Mouse (Mus musculus) midbrain, embryonic 14.5 days (tissue): ENCODE data around the gene Grm7. TPM values are rescaled to one million over a fixed set of nuclear protein-coding genes. Genes with fewer than 3 reads are reported as not detected.

ENCODE experiments used
- ATAC-seq: fragments of 200-750 bp; cut with Nextera tagmentation; 2 replicates; pipeline ENCODE4 v1.8.0; 2017; ENCODE audit warnings: moderate number of reproducible peaks, moderate library complexity; ENCODE audit not compliant: low FRiP score, low TSS enrichment
- DNase-seq: peaks from one replicate; pipeline ENCODE4 v3.0.0-alpha.2; 2015
- H3K27ac ChIP-seq: fragments of 300-500 bp; sonication (generic); replicated peaks from 2 replicates; pipeline ENCODE4 v1.5.1; 2014; ENCODE audit warnings: mild to moderate bottlenecking, low read depth, low read length, moderate library complexity
- H3K27me3 ChIP-seq: fragments of 300-500 bp; sonication (generic); 2 replicates; pipeline ENCODE4 v1.6.1; 2014; ENCODE audit warnings: low read length, control low read depth, mixed read lengths; ENCODE audit not compliant: control insufficient read depth, insufficient read depth
- H3K36me3 ChIP-seq: fragments of 300-500 bp; sonication (generic); 2 replicates; pipeline ENCODE4 v1.6.1; 2014; ENCODE audit warnings: low read length, control low read depth; ENCODE audit not compliant: control insufficient read depth, insufficient read depth
- H3K4me1 ChIP-seq: fragments of 300-500 bp; sonication (generic); 2 replicates; pipeline ENCODE4 v1.6.1; 2014; ENCODE audit warnings: mild to moderate bottlenecking, antibody characterized with exemption, low read length, control low read depth; ENCODE audit not compliant: control insufficient read depth, insufficient read depth
- H3K4me2 ChIP-seq: fragments of 300-500 bp; sonication (generic); 2 replicates; pipeline ENCODE4 v1.6.1; 2014; ENCODE audit warnings: mild to moderate bottlenecking, low read length, moderate library complexity
- H3K4me3 ChIP-seq: fragments of 300-500 bp; sonication (generic); replicated peaks from 2 replicates; pipeline ENCODE4 v1.5.1; 2014; ENCODE audit warnings: low read depth, low read length
- H3K9ac ChIP-seq: fragments of 300-500 bp; sonication (generic); replicated peaks from 2 replicates; pipeline ENCODE4 v1.6.1; 2014; ENCODE audit warnings: mild to moderate bottlenecking, low read length, moderate library complexity
- H3K9me3 ChIP-seq: fragments of 300-500 bp; sonication (generic); 2 replicates; pipeline ENCODE4 v1.6.1; 2016; ENCODE audit warnings: low read length, control low read depth, mixed read lengths; ENCODE audit not compliant: control insufficient read depth
- WGBS: fragments of 180-500 bp; shearing (Covaris S2); extraction: QIAGEN DNeasy Blood & Tissue Kit; methylation state at CpG from one replicate; pipeline ENCODE4 v1.1.7; 2014; 5-methylcytosine and 5-hydroxymethylcytosine counted together
- polyA plus RNA-seq: library from polyadenylated mRNA; unstranded; fragments of >200 nt; fragmentation: Nextera tagmentation; extraction: Ambion mirVana; gene quantifications from 2 replicates; pipeline ENCODE4 v1.2.1, GENCODE M21; 2014

The Grm7 gene
- polyA plus RNA-seq, result 18.1 and 18.7 TPM in 2 replicates

GRCm38 (mm10) chr6:110645411-110646361 lies at the start of gene Grm7:
Gene Grm7 (plus strand): TSS chr6:110645581.
- Histone ChIP-seq H3K4me1 (0 out of 2 replicates have a peak, but pooled peaks cover 8% of the 10 kb centered on the region), H3K9ac (peak within 1 kb of the TSS; percentile 74), H3K4me2 (peak within 1 kb of the TSS; percentile 94), H3K27ac (peak within 1 kb of the TSS; percentile 68), H3K36me3 (no peaks in the 10 kb centered on the region), H3K4me3 (peak within 1 kb of the TSS; percentile 66), H3K27me3 (peaks cover 9% of the 10 kb centered on the region), H3K9me3 (no peaks in the 10 kb centered on the region)
- ATAC-seq (peak; percentile 82), DNase-seq (peak; percentile 77)
- WGBS, result under 1% methylated on average over 59 of the region's 65 CpGs

GRCm38 (mm10) chr6:110645041-110645410 lies 355 bp upstream of the Grm7 start:
- DNase-seq (no peak), ATAC-seq (no peak)
- Histone ChIP-seq H3K9ac (peak overlapping the region; percentile 74), H3K27me3 (peaks cover 9% of the 10 kb centered on the region), H3K4me2 (peak overlapping the region; percentile 94), H3K9me3 (no peaks in the 10 kb centered on the region), H3K36me3 (no peaks in the 10 kb centered on the region), H3K27ac (peak overlapping the region; percentile 68), H3K4me1 (0 out of 2 replicates have a peak, but pooled peaks cover 8% of the 10 kb centered on the region), H3K4me3 (peak overlapping the region; percentile 66)
- WGBS, result 3% methylated on average over 7 of the region's 7 CpGs

GRCm38 (mm10) chr6:110646901-110647300 lies 1.5 kb downstream of the Grm7 start:
- no peaks in the 10 kb centered on the region for H3K9me3 ChIP-seq
- no peaks in the 10 kb centered on the region for H3K36me3 ChIP-seq
- H3K27ac ChIP-seq, result no peak overlapping the region
- peaks cover 9% of the 10 kb centered on the region for H3K27me3 ChIP-seq
- 0 out of 2 replicates have a peak, but pooled peaks cover 8% of the 10 kb centered on the region for H3K4me1 ChIP-seq
- ATAC-seq (no peak), DNase-seq (peak; percentile 50)
- H3K4me3 ChIP-seq, result peak overlapping the region; percentile 66
- H3K4me2 ChIP-seq, result peak overlapping the region; percentile 94
- WGBS, result 1% methylated on average over 12 of the region's 12 CpGs
- peak overlapping the region; percentile 74 for H3K9ac ChIP-seq

- Histone ChIP-seq H3K4me1 (0 out of 2 replicates have a peak, but pooled peaks cover 8% of the 10 kb centered on the region), H3K36me3 (no peaks in the 10 kb centered on the region), H3K4me2 (peak overlapping the region; percentile 35), H3K9me3 (no peaks in the 10 kb centered on the region), H3K9ac (no peak overlapping the region), H3K27me3 (peaks cover 9% of the 10 kb centered on the region), H3K27ac (no peak overlapping the region), H3K4me3 (peak overlapping the region; percentile 8; the same call in 1 of the 2 replicates)
- ATAC-seq (no peak), DNase-seq (no peak)
- WGBS, result 97% methylated on average over 1 of the region's 1 CpGs
These were observed 3.8 kb downstream of the Grm7 start for GRCm38 (mm10) chr6:110649227-110649626.

GRCm38 (mm10) chr6:110653361-110654001 lies 8.1 kb downstream of the Grm7 start:
- no peaks in the 10 kb centered on the region for H3K36me3 ChIP-seq
- no peaks in the 10 kb centered on the region for H3K9me3 ChIP-seq
- H3K27me3 ChIP-seq, result no peaks in the 10 kb centered on the region
- no peaks in the 10 kb centered on the region for H3K4me1 ChIP-seq
- DNase-seq (no peak), ATAC-seq (no peak)
- H3K9ac ChIP-seq, result no peak overlapping the region
- H3K27ac ChIP-seq, result no peak overlapping the region
- no peak overlapping the region for H3K4me2 ChIP-seq
- H3K4me3 ChIP-seq, result no peak overlapping the region
- WGBS, result 71% methylated on average over 5 of the region's 5 CpGs

GRCm38 (mm10) chr6:110664436-110664835 lies 19.1 kb downstream of the Grm7 start:
- Histone ChIP-seq H3K27ac (no peak overlapping the region), H3K4me2 (no peak overlapping the region), H3K9ac (no peak overlapping the region), H3K4me1 (0 out of 2 replicates have a peak, but pooled peaks cover 3% of the 10 kb centered on the region), H3K27me3 (no peaks in the 10 kb centered on the region), H3K9me3 (no peaks in the 10 kb centered on the region), H3K4me3 (no peak overlapping the region), H3K36me3 (no peaks in the 10 kb centered on the region)
- ATAC-seq, result no peak
- 97% methylated on average over 1 of the region's 1 CpGs for WGBS
- no peak for DNase-seq

GRCm38 (mm10) chr6:110668447-110668846 lies 23.1 kb downstream of the Grm7 start:
- peak; percentile 42 for DNase-seq
- no peak; the same call in 1 of the 2 replicates for ATAC-seq
- H3K36me3 ChIP-seq, result no peaks in the 10 kb centered on the region
- H3K9me3 ChIP-seq, result no peaks in the 10 kb centered on the region
- H3K4me3 ChIP-seq, result no peak overlapping the region
- no peak overlapping the region for H3K4me2 ChIP-seq
- no peak overlapping the region for H3K27ac ChIP-seq
- no peaks in the 10 kb centered on the region for H3K27me3 ChIP-seq
- H3K9ac ChIP-seq, result no peak overlapping the region
- WGBS, result 64% methylated on average over 5 of the region's 5 CpGs
- H3K4me1 ChIP-seq, result 0 out of 2 replicates have a peak, but pooled peaks cover 3% of the 10 kb centered on the region

GRCm38 (mm10) chr6:110690954-110691353 lies 45.6 kb downstream of the Grm7 start:
- no peak overlapping the region for H3K4me2 ChIP-seq
- no peaks in the 10 kb centered on the region for H3K36me3 ChIP-seq
- 75% methylated on average over 1 of the region's 1 CpGs for WGBS
- ATAC-seq (no peak), DNase-seq (no peak)
- H3K27ac ChIP-seq, result no peak overlapping the region
- no peaks in the 10 kb centered on the region for H3K27me3 ChIP-seq
- H3K9ac ChIP-seq, result no peak overlapping the region
- H3K4me1 ChIP-seq, result no peaks in the 10 kb centered on the region
- no peaks in the 10 kb centered on the region for H3K9me3 ChIP-seq
- no peak overlapping the region for H3K4me3 ChIP-seq
